Mouse (Mus musculus) ES-Bruce4 (cell line): ENCODE measurements at regions not wholly inside any gene's neighbourhood (a gene's known extent, or its start where the extent isn't known, plus 50 kb on each side); places are given as distances from the start of the nearest gene placed in this dataset.

ENCODE experiments used
- H3K27ac ChIP-seq: 2 replicates; pipeline ENCODE4 v1.5.1; 2012; ENCODE audit warnings: low read length, inconsistent platforms; ENCODE audit not compliant: insufficient read depth
- H3K27me3 ChIP-seq: 2 replicates; pipeline ENCODE4 v1.6.1; 2012; ENCODE audit warnings: mild to moderate bottlenecking, low read length, inconsistent platforms; ENCODE audit not compliant: control insufficient read depth, poor library complexity, insufficient read depth, severe bottlenecking
- H3K36me3 ChIP-seq: 2 replicates; pipeline ENCODE4 v1.6.1; 2012; ENCODE audit warnings: inconsistent platforms, mild to moderate bottlenecking, low read length, moderate library complexity; ENCODE audit not compliant: control insufficient read depth, poor library complexity, insufficient read depth, severe bottlenecking
- H3K4me1 ChIP-seq: one replicate; pipeline ENCODE4 v1.8.1; 2011; ENCODE audit warnings: low read length; ENCODE audit not compliant: control insufficient read depth, insufficient read depth
- H3K4me3 ChIP-seq: 2 replicates; pipeline ENCODE4 v1.5.1; 2011; ENCODE audit warnings: low read depth, mild to moderate bottlenecking, low read length
- H3K9ac ChIP-seq: 2 replicates; pipeline ENCODE4 v1.6.1; 2012; ENCODE audit warnings: low read depth, mild to moderate bottlenecking, inconsistent platforms; ENCODE audit not compliant: poor library complexity, severe bottlenecking
- H3K9me3 ChIP-seq: replicated peaks from 2 replicates; pipeline ENCODE4 v1.6.1; 2012; ENCODE audit warnings: mild to moderate bottlenecking, low read length, inconsistent platforms; ENCODE audit not compliant: control insufficient read depth, poor library complexity, insufficient read depth, severe bottlenecking
- CTCF ChIP-seq: IDR thresholded peaks from one replicate; pipeline ENCODE4 v1.8.1; 2011; ENCODE audit warnings: low read depth, low read length
- EP300 ChIP-seq: IDR thresholded peaks from 2 replicates; pipeline ENCODE4 v1.6.1; 2011; ENCODE audit warnings: low read depth, low read length; ENCODE audit not compliant: insufficient read depth
- POLR2A ChIP-seq: IDR thresholded peaks from one replicate; pipeline ENCODE4 v1.8.1; 2011; ENCODE audit warnings: low read length; ENCODE audit not compliant: insufficient read depth

GRCm38 (mm10) chr16:77421591-77422024 lies 180.3 kb downstream of the Gm11146 start:
- TF ChIP-seq CTCF, result no peak
- no peak for TF ChIP-seq EP300
- no peak for TF ChIP-seq POLR2A
- H3K27me3 ChIP-seq, result no peaks in the 10 kb centered on the region
- H3K4me1 ChIP-seq, result no peaks in the 10 kb centered on the region
- H3K9ac ChIP-seq, result no peak overlapping the region
- H3K36me3 ChIP-seq, result no peaks in the 10 kb centered on the region
- no peak overlapping the region for H3K27ac ChIP-seq
- H3K4me3 ChIP-seq, result no peak overlapping the region
- no peaks in the 10 kb centered on the region for H3K9me3 ChIP-seq

GRCm38 (mm10) chr16:77421001-77421400 lies 180.9 kb downstream of the Gm11146 start:
- Histone ChIP-seq H3K27me3 (no peaks in the 10 kb centered on the region), H3K36me3 (no peaks in the 10 kb centered on the region), H3K4me3 (no peak overlapping the region), H3K27ac (no peak overlapping the region), H3K4me1 (no peaks in the 10 kb centered on the region), H3K9ac (no peak overlapping the region), H3K9me3 (no peaks in the 10 kb centered on the region)
- TF ChIP-seq POLR2A, result no peak
- TF ChIP-seq EP300, result no peak
- TF ChIP-seq CTCF, result no peak

- no peak overlapping the region for H3K27ac ChIP-seq
- H3K27me3 ChIP-seq, result no peaks in the 10 kb centered on the region
- no peak overlapping the region for H3K9ac ChIP-seq
- no peak overlapping the region for H3K4me3 ChIP-seq
- TF ChIP-seq CTCF (no peak), EP300 (no peak)
- no peaks in the 10 kb centered on the region for H3K9me3 ChIP-seq
- H3K4me1 ChIP-seq, result no peaks in the 10 kb centered on the region
- H3K36me3 ChIP-seq, result no peaks in the 10 kb centered on the region
Measured at GRCm38 (mm10) chr16:77420136-77420860, 181.6 kb downstream of the Gm11146 start.

- Histone ChIP-seq H3K4me1 (no peaks in the 10 kb centered on the region), H3K27me3 (no peaks in the 10 kb centered on the region), H3K36me3 (no peaks in the 10 kb centered on the region), H3K27ac (no peak overlapping the region), H3K4me3 (no peak overlapping the region), H3K9ac (no peak overlapping the region), H3K9me3 (no peaks in the 10 kb centered on the region)
- TF ChIP-seq CTCF, result no peak
- TF ChIP-seq POLR2A, result no peak
- no peak for TF ChIP-seq EP300
Measured at GRCm38 (mm10) chr16:77419116-77419735, 182.7 kb downstream of the Gm11146 start.

GRCm38 (mm10) chr16:77418486-77418885 lies 183.4 kb downstream of the Gm11146 start:
- Histone ChIP-seq H3K9me3 (no peaks in the 10 kb centered on the region), H3K27me3 (no peaks in the 10 kb centered on the region), H3K27ac (no peak overlapping the region)

GRCm38 (mm10) chr16:77417791-77418190 lies 184.1 kb downstream of the Gm11146 start:
- no peaks in the 10 kb centered on the region for H3K4me1 ChIP-seq
- no peaks in the 10 kb centered on the region for H3K36me3 ChIP-seq
- no peak overlapping the region for H3K9ac ChIP-seq
- H3K9me3 ChIP-seq, result no peaks in the 10 kb centered on the region
- H3K27me3 ChIP-seq, result no peaks in the 10 kb centered on the region
- no peak overlapping the region for H3K27ac ChIP-seq
- H3K4me3 ChIP-seq, result no peak overlapping the region
- no peak for TF ChIP-seq EP300
- no peak for TF ChIP-seq POLR2A
- TF ChIP-seq CTCF, result no peak

More at GRCm38 (mm10) chr16:77418486-77418885, 183.4 kb downstream of the Gm11146 start:
- Histone ChIP-seq H3K36me3 (no peaks in the 10 kb centered on the region), H3K4me1 (no peaks in the 10 kb centered on the region), H3K9ac (no peak overlapping the region), H3K4me3 (no peak overlapping the region)
- TF ChIP-seq CTCF, result no peak
- TF ChIP-seq POLR2A, result no peak
- no peak for TF ChIP-seq EP300
